Mouse (Mus musculus): ENCODE measurements around the gene Ccnk.

Ccnk gene

GRCm38 (mm10) chr12:108226216-108226615 is 46.8 kb downstream of the Ccnk start:
- DNase-seq = no peak

GRCm38 (mm10) chr12:108226941-108227340 is 47.6 kb downstream of the Ccnk start:
- no peak for DNase-seq

GRCm38 (mm10) chr12:108227527-108227926 is 48.1 kb downstream of the Ccnk start:
- no peak for DNase-seq

DNA sequence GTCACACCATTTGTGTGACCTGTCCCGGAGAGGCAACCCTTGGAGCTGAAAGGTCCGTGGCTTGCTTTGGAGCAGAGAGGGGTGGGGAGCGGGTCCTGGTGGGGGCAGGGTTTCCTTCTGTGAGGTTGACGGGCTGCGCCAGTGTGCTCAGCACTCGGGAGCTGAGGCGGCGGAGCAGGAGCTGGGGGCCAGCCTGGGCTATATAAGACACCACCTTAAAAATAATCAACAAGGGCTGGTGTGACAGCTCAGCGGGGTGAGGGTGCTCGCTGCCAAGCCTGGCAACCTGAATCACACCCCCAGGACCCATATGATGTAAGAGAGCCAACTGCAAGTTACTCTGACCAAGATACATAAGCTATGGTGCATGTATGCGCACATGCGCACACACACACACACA is 50.7 kb downstream of the Ccnk start:
- DNase-seq = no peak

- DNase-seq = peak; percentile 82
Observed at GRCm38 (mm10) chr12:108230821-108231794, 51.7 kb downstream of the Ccnk start.

DNA sequence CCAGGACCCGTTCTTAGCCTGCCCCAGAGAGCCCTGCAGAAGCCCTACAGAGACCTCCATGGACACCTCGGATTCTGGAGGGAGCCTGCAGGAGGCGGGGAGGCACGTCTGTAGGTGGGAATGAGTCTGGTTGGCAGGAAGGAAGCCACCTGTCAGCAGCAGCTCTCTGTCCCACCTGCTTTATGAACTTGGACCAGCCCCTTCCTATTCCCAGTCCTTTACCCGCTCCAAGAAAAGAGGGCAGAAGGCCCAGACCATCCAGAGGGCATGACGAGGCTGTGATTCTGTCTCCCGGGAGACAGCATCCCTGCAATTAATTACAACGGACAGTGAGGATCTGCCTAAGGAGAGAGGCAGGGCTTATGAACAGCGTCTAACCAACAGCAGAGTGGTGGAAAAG is 52.5 kb downstream of the Ccnk start:
- DNase-seq = no peak

- no peak for DNase-seq
Observed at GRCm38 (mm10) chr12:108233736-108234135, 54.4 kb downstream of the Ccnk start.

- no peak for DNase-seq
Observed at GRCm38 (mm10) chr12:108234832-108235602, 55.6 kb downstream of the Ccnk start.

GRCm38 (mm10) chr12:108235976-108236555 is 56.7 kb downstream of the Ccnk start:
- DNase-seq = no peak

DNA sequence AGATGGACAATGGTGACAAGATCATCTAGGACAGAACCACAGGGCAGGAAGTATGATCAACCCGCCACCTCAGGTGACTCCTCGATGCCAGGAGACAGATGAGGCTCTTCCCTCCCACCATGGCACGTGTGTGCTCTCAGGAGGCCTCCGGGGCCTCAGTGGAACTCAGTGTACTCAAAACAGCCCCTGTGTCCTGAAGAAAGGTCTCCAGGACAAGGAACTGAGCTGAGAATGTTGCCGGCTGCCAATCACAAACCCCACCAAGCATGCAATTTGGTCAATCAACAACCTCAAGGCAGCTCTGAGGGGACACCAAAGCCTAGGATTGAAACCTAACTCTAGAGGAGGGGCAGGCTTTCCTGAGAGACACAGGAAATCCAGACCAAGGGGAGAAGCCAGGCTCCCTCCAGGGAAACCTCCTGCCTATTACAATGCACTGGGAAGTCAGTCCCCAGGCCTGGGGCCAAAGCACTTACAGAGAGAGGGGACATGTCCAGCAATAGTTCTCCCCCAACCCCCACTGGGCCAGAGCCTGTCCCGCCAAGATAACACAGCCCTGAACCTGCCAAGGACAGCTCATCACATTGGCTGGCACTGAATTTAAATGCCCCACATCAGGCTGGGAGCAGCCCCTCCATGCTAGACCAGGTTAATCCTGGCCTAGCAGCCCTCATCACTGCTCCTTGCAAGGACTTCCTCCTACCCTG is 58.1 kb downstream of the Ccnk start:
- no peak for DNase-seq

GRCm38 (mm10) chr12:108238395-108239035 is 59.1 kb downstream of the Ccnk start:
- no peak for DNase-seq

GRCm38 (mm10) chr12:108239441-108239840 is 60.1 kb downstream of the Ccnk start:
- peak; percentile 65 for DNase-seq

GRCm38 (mm10) chr12:108240401-108240890 is 61.1 kb downstream of the Ccnk start:
- DNase-seq = no peak

- no peak for DNase-seq
Observed at GRCm38 (mm10) chr12:108240953-108241588, 61.7 kb downstream of the Ccnk start.

- DNase-seq = no peak
Observed at GRCm38 (mm10) chr12:108241626-108242025, 62.2 kb downstream of the Ccnk start.

DNA sequence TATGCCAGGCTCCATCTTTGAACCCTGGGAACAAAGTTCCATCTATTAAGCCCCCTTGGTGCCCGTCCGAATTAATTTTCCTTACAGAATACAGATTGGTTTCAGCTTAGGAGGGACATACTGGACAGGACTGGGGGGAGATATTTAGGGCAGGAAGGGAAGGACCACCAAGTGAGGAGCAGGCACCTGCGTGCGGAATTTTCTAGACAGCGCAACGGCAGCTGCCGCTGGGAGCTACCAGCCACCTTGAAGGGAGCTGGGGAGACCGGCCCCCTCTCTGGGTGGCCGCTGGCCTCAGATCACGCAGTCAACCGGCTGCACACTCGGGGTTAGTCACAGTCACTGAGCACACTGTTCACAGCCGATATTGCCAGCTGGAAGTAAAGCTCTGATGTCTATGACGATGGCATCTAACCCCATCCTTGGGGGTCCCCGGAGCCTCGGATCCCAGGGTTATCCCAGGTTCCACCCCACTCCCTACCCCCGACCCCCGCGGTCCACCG is 62.9 kb downstream of the Ccnk start:
- no peak for DNase-seq

DNA sequence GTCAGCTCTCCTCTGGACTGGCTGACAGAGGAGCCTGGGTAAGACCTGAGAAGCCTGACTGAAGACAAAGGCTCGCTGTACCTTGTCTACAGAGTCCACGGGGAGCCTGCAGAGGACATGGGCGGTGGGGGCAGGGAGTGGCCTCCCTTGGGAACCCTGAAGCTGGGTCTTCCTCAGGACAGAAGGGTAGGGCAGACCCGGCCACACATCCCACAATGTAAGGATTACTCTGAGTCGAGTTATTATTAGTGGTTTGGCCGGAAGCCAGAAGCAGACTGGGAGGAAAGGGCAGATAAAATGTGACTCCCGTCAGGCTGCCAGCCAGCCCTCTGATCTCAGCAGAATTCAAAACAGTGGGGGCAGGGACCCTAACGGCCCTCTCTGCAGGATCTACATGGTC is 65.4 kb downstream of the Ccnk start:
- DNase-seq = peak; percentile 83

GRCm38 (mm10) chr12:108245579-108245978 is 66.2 kb downstream of the Ccnk start:
- DNase-seq = no peak

GRCm38 (mm10) chr12:108246759-108247500 is 67.6 kb downstream of the Ccnk start:
- DNase-seq = no peak

GRCm38 (mm10) chr12:108249019-108249418 is 69.6 kb downstream of the Ccnk start:
- no peak for DNase-seq

DNA sequence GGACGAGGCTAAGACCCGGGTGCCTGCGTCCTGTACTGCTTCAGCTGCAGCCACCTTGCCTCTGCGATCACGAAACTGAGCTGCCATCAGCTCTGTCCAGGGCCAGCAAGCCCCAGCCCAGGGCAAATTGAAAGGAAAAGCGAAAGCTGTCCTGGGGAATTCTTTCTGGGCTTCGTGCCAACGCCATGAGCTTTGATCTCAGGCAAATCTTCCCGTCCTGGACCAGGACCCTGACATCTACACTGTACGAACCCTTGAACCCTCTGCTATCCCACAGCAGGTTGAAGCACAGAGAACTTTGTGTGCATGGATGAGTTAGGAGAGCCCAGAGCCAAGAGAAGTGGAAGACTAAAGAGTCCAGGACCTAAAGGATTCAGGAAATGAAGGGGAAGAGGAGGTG is 70.1 kb downstream of the Ccnk start:
- peak; percentile 84 for DNase-seq
